Mouse (Mus musculus): ENCODE results near the gene Senp6. TPM values are rescaled to one million over a fixed set of nuclear protein-coding genes. Genes with fewer than 3 reads are reported as not detected.

Senp6 gene
- 120 TPM for polyA plus RNA-seq (2017; shearing (Covaris generic))

DNA sequence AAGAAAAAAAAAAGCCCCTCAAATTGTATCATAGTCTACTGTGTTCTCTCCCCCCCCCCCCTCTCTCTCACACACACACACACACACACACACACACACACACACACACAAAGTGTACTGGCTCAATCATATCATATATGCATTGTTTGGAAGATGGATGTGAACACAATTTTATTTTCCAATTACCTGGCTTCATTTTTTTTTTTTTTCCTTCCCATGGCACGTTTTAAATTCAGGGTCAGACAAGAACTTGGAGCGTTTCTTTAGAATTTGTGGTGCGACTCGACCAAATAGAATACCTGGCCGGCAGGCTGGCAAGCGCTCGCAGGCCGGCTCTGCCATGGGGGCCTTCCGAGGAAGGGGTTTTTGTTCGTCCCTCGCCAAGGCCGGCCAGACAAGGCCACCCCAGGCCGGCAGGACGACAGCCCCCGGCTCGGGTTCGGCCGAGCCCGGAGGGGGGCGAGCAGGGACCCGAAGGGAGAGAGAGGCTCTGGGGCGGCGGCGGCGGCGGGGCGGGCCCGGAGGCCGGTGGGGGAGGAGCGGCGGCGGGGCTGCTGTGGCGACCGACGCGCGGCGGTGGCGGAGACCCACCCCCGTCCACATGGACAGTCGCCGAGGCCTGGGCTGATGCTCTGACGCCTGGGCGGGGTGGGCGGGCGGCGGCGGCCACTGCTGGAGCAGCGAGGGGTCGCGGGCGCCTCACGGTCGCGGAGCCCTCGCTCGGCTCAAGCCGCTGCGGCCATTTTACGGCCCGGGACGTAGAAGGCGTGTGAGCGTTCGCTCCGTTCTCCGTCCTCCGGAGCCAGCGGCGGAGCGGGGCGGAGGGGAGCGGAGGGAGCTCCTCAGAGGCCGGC, at the start of gene Senp6:
Senp6 (plus strand) TSS at position 537 of the 854 bp plus-strand sequence.

DNA sequence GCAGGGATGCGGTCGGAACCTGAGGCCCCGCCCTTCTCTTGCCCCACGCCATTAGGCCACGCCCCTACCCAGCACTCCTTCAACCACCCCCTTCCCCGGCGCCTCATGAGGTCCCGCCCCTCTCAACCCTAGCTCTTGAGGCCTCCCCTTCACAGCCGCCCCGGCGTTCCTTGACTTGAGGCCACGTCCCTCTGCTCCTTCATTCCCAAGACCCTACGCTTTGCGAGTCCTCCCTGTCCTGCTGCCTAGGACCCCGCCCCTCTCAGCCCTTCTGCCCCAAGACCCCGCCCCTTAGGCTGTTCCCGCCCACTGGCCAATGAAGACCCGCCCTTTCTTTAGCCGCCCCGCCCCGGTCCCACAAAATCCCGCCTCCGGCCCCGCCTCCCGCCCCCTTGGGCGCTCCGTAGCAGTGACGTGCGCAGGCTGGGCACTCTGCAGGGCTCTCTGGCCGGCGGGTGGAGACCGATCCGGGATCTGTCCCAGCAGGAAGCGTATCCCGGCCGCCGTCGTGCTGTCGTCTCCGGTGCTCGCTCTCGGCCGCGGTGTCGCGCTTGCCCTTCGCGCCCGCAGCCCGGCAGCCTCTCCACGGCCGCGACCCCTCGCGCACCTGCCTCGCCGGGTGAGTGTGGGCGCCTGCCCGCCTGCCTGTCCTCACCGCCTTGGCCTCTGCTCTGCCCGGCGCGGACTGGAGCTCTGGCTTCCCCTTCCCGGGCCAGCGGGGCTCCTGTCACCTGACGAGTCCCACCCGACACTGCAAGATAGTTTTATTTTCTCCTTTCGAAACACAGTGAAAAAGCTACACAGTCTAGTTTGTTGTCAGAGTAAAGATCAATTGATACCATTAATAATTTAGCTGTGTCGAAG, 98.1 kb downstream of the Senp6 start, which contains the start of gene Myo6:
Myo6 (plus strand) TSS at position 421 of the 864 bp plus-strand sequence.

Other genes with a start within 250 kb of the Senp6 start
- gene Filip1, start 54.1 kb upstream of the Senp6 start, polyA plus RNA-seq (2017; shearing (Covaris generic)) = 0.68 TPM
- gene Myo6, start 98.1 kb downstream of the Senp6 start, polyA plus RNA-seq (2017; shearing (Covaris generic)) = 24.6 TPM

All from CD4-positive, CD25-positive, alpha-beta regulatory T cell (primary cell).